Mouse (Mus musculus) erythroblast, adult 5-6 weeks (primary cell): ENCODE data around the gene Npnt. TPM values are rescaled to one million over a fixed set of nuclear protein-coding genes. Genes with fewer than 3 reads are reported as not detected.

Experiments
- ATAC-seq: replicated peaks from 2 replicates; pipeline ENCODE4 v1.8.0; 2016; ENCODE audit warnings: moderate number of reproducible peaks, mild to moderate bottlenecking, moderate TSS enrichment, inconsistent platforms; ENCODE audit not compliant: poor library complexity, low FRiP score, severe bottlenecking
- total RNA-seq, 2 experiments: library from RNA; stranded (forward) in 1 of 2; stranded (reverse) in 1 of 2; fragments of 150-400 nt in 1 of 2; fragments of 200-764, 138-1000 nt in 1 of 2; gene quantifications; 2 replicates each; pipeline versions ENCODE4 v1.2.3 to v1.2.4; 2015 to 2017; ENCODE audit warnings: low replicate concordance in 2 of 2

The Npnt gene
- total RNA-seq, 2 experiments from 2014 or later, result not detected

DNA sequence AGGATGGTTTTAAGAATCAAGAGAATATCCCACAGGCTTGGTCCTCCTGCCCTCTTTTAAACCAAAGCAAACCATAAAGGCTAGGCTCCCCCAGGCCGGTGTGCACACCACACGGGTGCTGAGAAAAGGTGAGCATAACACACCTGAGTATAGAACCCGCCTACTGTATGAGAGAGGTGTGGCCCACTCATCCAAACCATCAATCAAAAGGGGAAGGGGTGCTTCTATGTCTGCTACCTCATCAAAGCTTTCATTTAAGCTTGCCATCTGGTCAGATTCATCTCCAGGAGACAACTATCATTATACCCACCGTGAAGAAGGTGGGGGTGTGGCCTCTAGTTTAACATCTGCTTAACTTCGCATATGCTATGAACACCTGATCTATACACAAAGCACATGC is 52.7 kb downstream of the Npnt start:
- no peak for ATAC-seq

DNA sequence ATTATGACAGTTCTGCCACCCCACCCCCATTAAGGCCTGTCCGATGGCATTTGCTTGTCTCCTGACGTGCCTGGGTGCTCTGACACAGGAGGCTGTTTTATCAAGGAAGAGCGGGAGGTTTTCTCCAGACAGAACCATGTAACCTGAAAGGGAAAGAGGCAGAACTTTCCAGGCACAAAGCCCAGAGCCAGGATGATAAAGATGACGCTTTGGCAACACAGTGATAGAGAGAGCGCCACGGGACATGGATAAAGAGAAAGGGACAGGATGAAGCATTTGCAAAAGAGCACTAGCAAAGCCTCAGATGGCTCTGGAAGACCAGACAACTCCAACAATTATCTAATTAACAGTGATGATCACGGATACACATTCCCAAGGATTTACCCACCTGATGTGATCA is 56.0 kb downstream of the Npnt start:
- ATAC-seq, result no peak

DNA sequence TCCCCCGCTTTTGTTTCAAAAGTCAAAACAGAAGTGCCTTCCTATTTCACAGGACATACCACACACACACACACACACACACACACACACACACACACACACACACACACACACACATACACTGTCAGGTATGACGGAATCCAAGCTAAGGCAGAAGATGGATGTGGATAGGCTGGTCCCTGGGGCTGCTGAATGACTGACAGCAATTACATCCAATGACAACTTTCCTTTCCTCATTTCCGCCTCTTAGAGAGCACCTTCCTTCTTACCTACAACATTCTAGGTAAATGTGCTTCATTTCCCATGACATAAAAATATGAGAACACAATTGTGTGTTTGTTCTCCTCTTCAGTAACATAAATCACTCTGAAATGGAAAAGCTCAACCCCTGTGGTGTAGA is 56.4 kb downstream of the Npnt start:
- ATAC-seq, result no peak

DNA sequence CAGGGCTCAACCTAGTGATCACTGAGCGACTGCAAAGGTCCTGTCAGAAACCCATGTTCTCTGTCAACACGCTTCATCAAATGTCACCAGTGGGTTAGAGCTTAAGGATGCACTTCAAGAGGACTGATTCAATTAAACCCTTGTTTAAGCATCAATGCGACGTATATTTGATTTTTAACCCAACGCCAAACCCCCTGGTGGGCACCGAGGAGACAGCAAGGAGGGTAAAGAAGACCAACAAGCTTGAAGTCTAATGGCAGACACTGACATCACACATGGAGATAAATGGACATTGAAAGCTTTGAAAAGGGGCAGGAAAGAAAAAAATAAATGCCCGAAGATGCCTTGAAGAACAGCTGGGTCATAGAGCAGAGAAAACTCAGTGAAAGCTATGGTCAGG is 57.0 kb downstream of the Npnt start:
- no peak for ATAC-seq

DNA sequence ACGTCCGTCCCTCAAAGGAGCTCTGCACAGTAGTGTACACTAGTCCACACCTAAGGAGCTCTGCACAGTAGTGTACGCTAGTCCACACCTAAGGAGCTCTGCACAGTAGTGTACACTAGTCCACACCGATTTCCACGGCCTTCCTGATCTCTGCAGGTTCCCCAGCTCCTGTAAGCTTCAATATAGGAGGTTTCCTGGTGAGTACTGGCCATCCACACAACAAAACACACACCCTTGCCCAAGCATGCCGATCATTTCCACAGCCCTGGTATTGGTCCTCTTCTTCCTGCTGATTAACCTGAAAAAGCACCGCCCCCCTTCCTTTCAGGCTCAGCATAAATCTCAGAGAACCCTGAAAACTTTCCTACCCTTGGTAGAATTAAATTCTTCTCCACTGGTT is 57.6 kb downstream of the Npnt start:
- ATAC-seq, result no peak

DNA sequence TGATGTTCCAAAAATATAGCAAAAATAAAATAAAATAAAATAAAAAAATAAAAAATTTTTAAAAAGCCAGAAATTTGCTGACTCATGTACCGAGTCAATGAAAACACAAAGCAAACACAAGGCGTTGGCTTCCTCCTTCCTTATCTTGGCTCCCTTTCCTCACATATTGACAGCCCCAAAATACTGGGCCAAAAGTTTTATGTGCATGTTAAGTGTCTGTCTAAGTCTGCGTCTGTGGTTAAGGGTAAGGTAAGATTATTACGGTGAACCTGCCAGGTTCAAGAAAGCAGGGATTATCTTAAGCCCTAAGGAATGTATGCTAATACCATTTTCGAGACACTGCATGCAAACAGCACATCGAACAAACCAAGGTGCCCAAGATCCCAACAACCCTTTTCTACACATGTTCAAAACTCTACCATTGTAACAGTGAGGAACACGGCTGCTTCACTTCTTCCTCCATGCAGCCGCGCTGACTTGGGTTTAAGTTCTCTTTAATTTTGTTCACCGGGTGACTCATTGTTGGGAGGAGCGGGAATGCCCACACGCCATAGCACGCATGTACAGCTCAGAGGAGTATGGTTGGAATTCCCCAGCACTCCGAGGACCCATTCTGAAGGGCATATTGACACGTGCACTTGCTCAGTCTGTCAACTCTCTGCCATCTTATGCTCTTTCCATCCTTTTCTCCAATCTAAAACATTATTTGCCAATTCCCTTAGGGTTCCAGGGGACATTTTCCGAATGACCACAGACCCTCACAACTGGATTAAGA is 62.8 kb downstream of the Npnt start:
- no peak for ATAC-seq

DNA sequence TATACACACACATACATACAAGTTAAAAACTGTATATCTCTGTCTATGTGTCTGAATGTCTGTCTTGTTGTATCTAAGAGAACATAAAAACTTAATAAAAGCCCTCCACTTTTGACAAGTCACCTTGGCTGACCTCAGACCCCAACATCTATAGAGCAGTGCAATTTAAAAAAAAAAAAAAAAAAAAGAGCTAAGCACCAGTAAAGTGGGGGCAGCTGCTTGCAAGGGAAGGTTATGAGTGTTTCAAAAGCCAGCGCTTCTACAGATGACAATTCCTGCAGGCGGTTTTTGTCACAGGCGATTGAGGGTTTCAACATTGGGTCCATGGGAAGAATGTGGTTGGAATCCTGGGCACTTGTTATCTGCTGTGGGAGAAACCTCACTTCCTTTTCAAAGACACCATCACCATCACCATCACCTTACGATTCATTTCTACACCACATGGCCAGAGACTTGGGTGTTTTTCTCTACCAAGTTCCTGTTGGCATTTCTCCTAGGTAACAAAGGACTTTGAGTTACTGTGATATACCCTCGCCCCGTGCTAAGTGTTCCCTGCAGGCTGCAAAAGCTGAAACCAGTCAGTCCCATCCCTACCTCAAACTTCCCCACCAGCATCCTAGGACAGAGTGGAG is 63.6 kb downstream of the Npnt start:
- no peak for ATAC-seq

DNA sequence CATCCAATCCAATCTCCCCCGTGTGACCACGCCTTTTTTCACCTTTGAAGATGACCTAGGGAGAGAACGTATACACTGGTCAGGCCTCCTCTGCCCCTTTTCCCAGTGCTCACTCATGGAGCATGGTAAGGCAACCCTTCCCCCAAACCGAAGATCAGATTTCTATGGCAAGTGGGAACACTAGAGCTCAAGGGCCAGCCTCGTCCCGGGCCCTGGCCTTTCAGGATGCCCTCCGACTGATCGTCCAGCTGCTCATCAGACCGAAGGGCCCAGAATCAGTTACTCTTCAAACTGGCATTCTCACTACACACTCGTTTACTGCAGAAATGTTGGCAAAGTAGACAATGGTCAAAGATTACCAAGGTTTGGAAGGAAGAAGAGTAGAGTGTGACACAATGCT is 65.6 kb downstream of the Npnt start:
- no peak for ATAC-seq

DNA sequence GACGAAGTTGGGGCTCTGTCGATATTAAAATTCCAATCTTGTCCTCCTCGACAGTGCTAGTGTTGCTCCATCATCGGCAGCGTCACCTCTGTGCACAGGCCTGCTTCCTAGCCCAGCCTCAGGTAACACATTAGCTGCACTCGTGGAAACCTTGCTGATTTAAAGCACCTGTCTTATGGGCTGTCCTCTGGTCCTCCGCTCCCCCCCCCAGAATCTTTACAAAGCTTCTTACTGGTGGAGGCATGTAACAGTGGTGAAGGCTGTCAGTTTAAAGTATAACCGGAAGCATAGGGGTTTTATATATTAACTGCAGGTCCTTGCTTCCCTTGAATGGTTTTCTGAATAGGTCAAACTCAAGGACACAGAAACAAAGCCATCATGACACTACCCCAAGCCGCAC is 66.8 kb downstream of the Npnt start:
- ATAC-seq, result no peak

DNA sequence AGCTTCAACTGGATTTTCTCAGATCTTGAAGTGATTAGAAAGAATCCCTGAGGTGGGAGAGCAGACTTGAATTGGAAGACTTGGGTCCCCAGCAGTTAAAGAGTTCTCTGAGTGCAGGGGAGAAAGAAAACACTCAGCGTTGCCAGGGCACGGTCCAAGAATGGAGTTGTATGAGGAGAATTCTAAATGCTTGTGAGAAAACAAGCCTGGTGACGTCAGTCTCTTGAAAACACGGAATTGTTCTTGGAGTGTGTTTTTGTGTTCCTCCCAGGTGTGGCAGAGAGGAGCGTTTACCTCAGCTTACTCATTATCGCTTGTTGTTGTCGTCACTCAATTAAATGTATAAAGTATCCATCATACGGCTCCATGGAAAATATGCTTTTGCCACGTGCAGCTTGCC is 69.3 kb downstream of the Npnt start:
- no peak for ATAC-seq

DNA sequence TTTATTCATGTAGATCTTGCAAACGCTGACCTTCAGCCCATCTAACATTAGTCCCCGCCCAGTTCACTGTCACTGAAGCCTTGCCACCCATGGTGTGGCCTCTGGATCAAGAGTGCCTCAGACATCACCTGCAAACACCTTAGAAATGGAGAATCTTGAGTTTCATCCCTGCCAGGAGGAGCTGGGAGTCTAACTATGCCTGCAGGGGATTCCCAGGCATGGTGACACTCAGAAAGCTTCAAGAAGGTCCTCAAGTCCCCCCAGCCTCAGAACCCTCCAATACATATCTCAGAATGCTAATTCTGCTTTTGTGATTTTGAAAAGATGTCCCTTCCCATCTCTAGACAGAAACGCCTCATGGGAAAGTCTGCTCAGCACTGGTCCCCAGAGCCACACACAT is 69.7 kb downstream of the Npnt start:
- ATAC-seq, result no peak

DNA sequence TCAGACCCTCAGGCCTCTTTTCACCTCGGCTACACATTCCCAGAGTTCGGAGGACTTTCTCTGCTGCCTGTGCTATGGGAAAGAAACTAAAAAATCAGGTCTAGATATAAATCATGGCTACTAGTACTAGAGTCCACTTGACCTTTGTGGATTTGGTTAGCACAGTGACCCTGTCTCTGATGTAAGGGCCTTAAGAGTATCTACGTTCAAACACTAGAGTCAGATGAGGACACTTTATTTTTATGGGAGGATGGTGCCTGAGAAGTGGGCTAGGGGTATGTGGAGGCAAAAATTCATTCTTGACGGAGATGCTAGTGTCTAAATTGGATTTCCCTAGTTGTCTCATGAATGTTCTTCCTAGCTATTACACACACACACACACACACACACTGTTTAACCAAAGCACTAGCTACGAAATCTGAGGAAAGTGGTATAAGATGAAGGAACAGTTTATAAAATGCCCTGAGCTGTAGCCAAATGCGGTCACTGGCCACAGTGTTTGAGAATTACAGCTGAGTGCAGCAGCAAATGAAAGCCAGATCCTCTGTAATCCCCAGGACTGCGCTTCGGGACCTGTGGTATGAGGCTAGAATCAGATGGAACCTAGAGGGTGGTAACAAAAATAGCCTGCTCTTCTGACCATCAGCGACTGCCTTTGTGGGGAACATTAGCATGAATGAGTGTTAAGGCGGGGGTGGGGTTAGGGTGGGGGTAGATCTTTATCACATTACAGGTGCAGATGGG is 73.0 kb downstream of the Npnt start:
- no peak for ATAC-seq

DNA sequence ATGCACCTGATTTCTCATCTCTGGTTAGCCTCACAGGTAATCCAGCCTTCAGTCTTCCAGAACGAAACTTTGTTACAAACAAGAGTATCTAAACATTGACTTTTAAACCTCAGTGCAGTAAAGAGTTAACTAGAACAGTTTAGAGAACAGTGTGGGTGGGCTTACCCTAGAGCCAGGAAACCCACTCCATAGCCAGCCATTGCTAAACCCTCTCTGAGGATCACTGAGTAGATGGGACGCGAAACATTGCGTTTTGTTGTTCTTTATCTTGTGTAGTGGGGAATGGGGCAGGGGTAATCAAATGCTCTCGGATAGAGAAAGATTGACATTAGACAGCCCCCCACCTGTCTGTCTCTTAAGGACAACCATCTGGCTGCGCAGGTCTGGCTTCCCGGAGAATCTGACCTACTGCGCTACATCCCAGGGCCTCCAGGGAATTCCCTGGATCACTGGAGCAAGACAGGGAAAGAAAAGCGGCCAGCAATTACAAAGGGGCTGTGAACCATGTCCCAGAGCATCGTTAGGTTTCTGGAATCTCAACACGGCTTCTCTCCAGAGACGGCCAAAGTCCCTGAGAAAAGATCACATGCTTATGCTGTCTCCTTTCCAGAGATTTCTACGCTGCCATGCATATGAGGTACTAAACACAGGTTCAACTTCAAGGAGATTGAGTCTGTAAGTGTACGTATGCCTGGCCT is 73.9 kb downstream of the Npnt start:
- no peak for ATAC-seq

DNA sequence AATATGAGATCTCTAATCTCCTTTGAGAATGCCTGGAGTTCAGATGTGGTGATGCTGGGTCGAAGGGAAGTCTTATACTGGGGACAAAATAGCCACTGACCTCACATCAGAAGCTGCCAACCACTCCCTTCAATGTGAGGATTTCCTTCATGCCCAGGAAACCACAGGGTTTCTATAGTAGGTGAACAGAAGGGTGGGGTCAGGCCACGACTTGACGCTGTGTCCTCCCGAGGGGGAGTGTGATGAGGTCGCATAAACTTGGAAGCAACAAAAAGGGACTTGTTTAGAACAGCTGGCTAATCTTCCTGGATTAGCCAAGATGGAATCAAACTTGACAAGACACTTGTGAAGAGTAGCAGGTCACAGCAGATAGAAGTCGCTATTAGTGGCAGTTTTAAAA is 76.8 kb downstream of the Npnt start:
- no peak for ATAC-seq

DNA sequence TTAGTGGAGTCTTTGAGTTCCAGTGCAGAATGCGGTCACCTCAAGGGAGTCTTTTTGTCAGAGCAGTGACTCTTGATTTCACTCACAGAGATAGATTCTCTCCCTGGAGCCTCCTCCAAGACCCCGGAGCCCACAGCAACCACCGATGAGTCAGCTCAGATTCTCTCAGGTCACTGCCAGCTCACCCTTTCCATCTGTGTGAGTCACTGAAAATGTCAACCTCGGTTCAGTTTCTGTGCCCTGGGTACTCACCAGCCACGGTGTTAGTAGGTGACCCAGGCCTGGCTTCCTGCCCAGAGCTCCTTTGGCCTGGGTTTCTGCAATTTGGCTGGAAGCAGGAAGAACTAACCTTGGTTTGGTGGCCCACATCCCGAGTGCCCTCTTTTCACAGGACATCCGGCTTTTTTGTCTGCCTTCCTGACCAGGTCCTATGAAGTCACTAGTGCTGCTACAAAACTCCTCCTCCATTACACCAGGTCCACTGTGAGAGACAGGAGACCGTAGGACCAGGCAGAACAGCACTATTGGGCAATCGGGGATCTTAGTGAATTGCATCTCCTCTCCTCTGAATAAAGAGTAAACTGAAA is 78.7 kb downstream of the Npnt start:
- ATAC-seq, result no peak

DNA sequence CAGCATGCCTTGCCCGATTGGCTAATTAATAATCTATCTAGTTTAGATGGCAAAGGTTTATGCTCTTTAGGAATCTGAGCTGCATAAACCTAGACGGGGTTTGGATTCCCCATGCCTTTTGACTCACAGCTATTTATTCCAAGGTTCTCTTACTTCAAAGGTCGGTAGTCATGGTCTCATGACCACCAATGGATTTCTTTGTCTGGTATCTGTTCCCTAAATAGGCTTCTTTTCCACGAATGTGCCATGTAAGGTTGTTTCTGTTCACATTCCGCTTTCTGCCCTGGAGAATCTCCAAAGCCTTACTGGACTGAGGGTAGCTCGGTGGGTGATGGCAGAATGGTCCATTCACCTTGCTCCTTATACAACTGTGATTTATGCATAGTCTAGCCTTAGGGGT is 80.0 kb downstream of the Npnt start:
- no peak for ATAC-seq

DNA sequence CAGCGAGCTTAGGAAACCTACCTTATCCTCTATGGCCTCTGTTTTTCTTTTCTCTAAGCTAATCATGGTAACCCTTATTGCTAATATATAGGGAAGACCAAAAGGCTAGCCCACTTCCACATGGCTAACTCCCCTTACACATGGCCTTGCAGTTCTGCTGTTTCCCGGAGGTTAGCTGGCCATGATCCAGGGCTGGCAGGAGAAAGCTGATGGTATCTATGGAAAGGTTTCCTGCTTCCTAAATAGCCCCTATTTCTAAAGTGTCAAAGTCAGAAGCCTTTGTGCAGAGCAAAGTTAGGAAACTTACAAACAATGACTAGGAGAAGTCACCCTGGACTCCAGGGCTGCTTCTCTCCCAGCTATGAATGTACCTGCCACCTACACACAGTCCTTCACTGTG is 81.3 kb downstream of the Npnt start:
- no peak for ATAC-seq

DNA sequence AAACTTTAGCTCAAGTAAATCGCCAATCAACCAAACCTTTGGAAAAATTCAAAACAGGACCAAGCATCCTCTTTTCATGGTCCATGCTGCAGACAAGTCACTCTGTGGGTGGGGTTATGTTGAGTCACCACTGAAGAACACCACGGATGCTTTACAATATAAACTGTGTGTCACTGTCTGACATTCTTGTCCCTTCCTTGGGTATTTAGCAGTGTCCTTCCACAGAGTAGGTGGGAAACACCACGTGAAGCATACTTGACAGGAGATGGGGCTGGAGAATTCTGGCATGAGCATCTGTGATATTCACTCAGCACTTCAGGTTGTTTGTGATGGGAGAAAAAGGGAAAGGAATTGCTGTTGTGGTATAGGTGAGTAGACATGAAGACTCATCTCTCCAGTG is 83.1 kb downstream of the Npnt start:
- ATAC-seq, result no peak

DNA sequence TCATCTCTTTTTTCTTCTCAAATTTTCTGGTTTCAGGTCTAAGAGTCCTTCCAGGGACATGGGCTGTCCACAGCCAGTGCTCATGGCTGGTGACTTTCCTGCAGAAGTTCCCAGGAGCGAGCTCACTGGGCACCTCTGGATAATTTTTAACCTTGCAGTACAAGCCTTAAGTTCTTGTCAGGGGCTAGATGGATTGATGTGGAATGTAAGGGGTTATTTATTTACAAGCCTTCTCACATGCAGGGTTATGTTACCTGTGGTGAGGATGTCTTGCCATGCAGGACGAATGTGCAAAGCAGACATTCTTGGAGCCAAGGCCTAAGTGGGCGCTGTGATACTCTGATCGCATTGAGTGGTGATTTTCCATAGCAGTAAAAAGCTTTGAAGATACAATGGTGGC is 84.5 kb downstream of the Npnt start:
- ATAC-seq, result no peak

DNA sequence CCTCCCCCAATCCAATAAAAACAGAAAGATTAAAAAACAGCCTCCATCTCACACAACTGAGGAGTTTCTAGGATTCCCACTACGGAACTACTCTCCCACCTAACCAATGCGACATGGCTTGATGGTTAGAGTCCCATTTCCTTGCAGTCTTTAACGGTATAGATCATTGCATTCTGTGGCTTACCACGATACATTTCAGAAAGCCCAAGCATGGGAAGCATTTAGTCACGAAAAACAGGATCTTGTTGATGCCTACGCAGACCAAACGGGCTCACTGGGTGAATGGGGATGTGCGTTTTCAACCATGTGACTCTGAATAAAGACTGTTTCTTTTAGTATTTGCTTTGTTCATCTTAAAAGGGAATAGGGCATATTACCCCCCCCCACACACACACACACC is 85.1 kb downstream of the Npnt start:
- ATAC-seq, result no peak
